Mouse (Mus musculus): ENCODE data around the gene Ktn1.

DNA sequence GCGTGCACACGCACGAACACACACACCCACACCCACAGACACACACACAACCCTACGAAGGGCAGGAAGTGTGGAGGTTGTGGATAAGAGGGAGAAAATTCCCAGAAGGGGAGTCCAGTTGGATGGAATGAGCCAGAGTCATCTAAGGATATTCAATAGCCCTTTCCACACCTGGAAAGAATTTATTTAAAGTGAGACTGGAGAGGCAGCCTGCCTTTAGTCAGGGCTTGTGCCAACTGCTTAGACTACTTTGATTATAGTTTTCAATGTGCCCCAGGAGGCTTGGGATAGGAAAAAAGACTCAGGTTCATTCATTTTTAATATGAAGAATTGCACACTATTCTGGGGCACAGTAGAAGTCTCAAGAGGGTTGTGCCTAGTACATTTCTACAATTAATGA is 96.8 kb downstream of the Ktn1 start:
- TF ChIP-seq CTCF (IDR thresholded peaks at IDR 0.05; ENCODE audit: borderline replicate concordance, insufficient read depth, low read length) (no peak), POLR2A (IDR thresholded peaks at IDR 0.05; ENCODE audit: low read depth, low read length) (no peak)

Measured in embryonic fibroblast, embryonic 13.5 days (primary cell).